Mouse (Mus musculus) left cerebral cortex, postnatal 14 days (tissue): ENCODE data around the gene Man2a2. TPM values are rescaled to one million over a fixed set of nuclear protein-coding genes. Genes with fewer than 3 reads are reported as not detected.

Experiments
- DNase-seq, 2 experiments: peaks; one replicate each; pipeline ENCODE4 v3.0.0; 2021 to 2022; ENCODE audit warnings: low spot score in 2 of 2, mixed read lengths in 1 of 2
- intact Hi-C: fragments of 180-260 bp; cut with DNase I; formaldehyde crosslinking; loops from one replicate; pipeline ENCODE4 v1.15.1; 2025
- total RNA-seq, 2 experiments: library from RNA; stranded (reverse); gene quantifications; 2 replicates each; pipeline ENCODE4 v1.2.3; 2021

The Man2a2 gene
- total RNA-seq, 2 experiments from 2014 or later: 114 to 118 TPM

DNA sequence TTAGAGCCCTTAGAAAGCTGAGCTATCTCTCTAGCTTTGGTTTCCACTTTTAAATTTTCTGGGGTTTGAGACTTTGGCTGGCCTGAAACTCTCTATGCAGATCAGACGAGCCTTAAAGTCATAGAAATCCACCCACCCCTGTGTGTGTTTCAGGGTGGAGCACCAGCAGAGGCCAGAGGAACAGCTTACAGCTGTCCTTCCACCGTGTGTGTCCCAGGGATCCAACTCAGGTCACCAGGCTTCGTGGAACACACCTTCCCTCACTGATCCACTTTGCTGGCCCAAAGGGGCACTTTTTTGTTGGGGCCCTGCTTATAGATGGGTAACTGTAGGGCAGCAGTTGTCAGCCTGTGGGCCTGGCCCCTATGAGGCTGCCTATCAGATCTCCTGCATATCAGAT is 3.1 kb upstream of the Man2a2 start:
- no peak for DNase-seq
- intact Hi-C loops: loop anchor here (10.0 kb wide), 1 partner anchor 229 kb away; no protein-coding TSS in a partner anchor

DNA sequence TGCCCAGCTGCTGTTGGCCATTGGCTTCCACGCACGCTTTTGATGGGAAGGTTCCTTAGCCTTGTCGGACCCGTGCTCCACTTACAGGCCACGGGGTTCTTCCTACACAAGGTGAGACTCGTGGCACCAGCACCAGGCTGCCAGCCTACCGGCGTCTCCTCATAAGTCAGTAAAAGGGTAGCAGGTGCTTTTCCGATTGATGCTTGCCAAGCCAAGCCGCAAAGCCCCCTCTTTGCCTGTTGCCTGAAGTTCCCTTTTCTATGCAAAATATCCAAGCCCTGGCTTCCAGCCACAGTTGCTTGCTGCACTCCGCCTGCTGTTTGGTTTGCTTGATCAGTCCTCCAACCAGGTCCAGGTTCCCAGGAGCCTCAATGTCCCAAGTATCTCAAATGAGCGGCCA is 2.7 kb upstream of the Man2a2 start:
- DNase-seq: no peak
- intact Hi-C loops: loop anchor here (10.0 kb wide), 1 partner anchor 229 kb away; no protein-coding TSS in a partner anchor

DNA sequence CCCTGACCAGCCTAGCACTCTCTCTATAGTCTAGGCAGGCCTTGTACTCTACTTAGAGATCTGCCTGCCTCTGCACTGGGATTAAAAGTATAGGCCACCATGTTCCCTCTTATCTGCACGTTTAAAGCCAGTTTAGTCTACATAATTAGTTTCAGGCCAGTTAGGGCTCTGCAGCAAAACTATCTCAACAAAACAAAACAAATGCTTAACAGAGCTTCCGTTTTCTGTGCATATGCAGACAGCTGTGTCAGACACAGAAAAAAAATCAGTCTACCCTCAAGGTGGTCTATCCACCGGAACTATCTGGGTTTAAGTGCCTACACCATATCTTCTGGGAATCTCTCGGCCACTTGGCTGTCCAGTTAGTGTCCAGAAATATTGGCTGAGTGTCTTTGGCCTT is 2.2 kb upstream of the Man2a2 start:
- DNase-seq: no peak
- intact Hi-C loops: loop anchor here (10.0 kb wide), 1 partner anchor 229 kb away; no protein-coding TSS in a partner anchor

DNA sequence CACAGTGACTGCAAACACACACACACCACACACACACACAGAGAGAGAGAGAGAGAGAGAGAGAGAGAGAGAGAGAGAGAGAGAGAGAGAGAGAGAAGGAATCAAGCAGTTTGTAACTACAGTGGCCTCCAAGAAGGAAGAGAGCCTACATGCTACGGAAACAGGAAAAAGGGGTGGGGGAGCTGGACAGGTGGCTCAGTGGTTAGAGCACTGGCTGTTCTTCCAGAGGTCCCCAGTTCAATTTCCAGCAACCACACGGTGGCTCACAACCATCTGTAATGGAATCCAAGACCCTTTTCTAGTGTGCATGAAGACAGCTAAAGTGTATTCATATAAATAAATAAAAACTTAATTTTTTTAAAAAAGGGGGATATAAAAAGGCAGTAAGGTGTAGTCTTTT is 1.5 kb upstream of the Man2a2 start:
- intact Hi-C loops: loop anchor here (10.0 kb wide), 1 partner anchor 228 kb away; no protein-coding TSS in a partner anchor
- DNase-seq: no peak

DNA sequence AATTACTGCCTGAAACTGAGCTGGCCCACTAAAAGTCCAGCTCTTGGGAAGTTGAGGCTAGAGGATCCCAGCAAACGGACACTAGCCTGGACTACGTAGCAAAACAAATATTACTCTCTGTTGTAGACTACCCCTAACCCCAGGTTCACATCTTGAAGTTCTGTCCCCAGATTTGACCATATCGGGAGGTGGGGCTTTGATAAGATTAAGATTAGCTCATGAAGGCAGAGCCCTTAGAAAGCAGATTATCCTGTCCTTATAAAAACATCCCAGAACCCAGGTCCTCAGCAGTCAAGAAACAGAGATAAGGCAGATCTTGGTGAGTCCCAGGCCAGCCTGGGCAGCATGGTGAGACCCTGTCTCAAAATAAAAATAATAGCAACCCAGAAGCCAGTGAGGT is 991 bp upstream of the Man2a2 start:
- no peak for DNase-seq
- intact Hi-C loops: loop anchor here (10.0 kb wide), 1 partner anchor 227 kb away; no protein-coding TSS in a partner anchor

DNA sequence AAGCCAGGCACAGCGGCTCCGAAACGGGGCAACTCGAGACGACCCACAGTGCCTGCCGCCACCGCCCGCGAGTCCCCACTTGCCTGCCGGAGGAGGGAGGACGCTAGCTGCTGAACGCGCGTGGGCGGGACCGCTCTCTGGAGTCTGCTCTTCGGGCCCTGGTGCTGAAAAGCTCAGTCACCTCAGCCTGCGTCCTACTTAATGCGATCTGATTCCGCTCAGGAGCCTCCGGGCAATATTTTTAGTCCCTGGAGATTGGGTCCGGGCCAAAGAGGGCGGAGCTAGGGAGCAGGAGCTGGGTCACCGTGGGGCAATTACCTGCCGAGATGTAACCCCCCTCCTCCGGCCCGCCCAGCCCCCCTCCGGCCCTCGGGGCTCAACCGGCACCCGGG is 530 bp downstream of the Man2a2 start:
- peak; percentile 84 to 87 for DNase-seq
- intact Hi-C loops: loop anchor here (2.0 to 10.0 kb wide), 2 partner anchors 30 to 226 kb away; partner anchors contain the start of gene Unc45a

DNA sequence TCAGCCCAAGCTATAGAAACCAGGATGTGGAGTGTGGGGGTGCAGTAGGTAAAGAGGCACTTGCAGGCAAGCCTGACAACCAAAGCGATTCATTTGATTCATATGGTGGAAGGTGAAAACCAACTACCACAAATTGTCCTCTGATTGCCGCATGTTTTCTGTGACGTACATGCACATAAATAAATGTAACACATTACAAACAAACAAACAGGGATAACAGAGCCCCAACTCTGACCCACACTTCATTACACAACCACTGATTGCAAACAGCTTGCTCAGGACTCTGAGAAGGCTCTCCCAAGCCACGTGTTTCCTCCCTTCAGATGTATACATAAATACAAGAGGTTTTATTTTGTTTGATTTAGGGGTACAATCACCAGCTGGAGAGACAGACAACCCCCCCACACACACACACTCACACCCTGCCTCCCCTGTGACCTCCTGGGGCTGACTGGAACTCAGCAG is 1.2 kb downstream of the Man2a2 start:
- intact Hi-C loops: loop anchor here (2.0 to 10.0 kb wide), 2 partner anchors 29 to 225 kb away; partner anchors contain the start of gene Unc45a
- no peak for DNase-seq

DNA sequence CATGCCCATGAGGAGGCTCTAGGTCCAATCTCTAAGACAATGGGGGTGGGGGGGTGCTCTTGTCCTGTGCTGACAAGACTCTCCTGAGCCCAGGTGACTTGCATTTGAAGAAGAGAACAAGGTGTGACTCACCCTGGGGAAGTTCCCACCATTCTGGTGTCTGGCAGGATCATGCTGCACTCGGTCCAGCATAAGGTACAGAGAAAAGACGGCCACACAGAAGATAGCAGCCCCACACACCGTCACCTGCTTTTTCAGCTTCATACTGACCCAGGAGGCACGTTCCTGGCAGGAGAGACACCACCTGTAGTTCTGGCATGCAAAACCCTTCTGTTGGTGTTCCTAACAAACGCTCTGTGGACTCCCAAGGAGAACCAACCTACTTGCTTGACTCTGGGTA is 1.7 kb downstream of the Man2a2 start:
- no peak for DNase-seq
- intact Hi-C loops: no loop called here

DNA sequence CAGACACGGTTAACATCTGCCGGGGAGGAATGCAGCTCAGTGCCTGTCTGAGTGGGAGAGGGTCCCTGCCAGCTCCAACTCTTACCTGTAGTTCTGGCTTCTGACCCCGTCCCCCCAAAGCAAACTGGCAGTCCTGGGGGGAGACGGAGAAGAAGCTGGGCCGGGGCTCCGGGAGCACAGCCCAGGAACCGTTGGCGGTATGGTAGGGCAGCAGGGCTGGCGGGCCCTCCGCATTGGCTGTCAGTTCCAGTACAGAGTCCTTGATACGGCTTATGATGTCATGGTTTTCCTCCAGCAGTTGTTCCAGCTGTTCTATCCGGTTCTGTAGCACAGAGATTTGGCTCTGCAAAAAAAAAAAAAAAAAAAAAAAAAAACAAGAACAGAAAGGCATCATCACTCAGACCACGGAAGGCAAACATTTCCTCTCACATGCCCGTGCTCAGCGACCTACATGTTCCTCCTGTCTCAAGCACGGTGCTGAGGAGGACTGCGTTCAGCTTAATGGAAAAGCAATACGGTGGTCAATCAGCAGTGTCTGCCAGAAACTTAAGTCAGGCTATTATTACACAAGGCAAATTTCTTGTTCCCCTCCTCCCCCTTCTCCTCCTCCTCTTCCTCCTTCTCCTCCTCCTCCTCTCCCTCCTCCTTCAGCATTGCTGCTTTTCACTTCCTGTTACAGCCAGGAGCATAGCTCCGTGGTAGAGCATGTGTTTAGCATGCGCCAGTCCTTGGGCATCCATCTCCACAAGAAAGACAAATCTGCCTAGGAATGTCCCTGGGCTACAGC is 2.3 kb downstream of the Man2a2 start:
- intact Hi-C loops: no loop called here
- no peak for DNase-seq

DNA sequence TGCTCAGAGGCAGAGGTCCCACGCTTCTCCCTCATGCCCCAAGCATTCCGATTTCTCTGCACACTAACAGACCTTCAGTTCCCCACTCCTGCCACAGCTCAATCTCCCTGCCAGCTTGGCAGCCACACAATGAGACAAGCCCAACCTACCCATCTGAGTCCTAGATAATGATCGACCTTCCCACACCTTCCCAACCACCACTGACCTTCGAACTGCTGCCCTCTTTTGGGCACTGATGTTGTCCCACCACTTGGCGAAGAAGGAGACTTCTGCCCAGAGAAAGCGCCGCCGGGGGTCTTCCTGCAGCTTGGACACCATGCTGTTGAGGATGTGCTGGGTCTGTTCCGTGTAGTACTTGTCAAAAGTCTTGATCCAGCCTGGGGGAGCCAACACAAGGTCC is 3.2 kb downstream of the Man2a2 start:
- intact Hi-C loops: no loop called here
- DNase-seq: no peak

DNA sequence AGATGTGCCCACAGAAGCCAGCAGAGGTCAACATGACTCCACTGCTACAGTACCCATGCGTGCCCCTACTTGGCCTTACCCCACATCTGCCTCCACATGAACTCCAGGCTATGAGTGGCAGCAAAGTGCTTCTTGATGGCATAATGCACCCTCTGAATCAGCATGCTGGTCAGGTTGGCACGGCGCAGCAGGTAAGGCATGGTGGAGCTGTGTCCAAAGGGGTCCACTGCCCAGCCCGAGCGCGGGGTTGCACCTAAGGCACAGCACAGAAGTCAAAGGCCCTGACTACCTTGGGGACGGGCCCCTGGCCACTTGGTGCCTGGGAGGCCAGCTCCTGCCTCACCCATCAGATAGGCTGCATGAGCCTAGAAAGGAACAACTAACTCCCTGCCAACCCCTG is 3.9 kb downstream of the Man2a2 start:
- no peak for DNase-seq
- intact Hi-C loops: no loop called here

DNA sequence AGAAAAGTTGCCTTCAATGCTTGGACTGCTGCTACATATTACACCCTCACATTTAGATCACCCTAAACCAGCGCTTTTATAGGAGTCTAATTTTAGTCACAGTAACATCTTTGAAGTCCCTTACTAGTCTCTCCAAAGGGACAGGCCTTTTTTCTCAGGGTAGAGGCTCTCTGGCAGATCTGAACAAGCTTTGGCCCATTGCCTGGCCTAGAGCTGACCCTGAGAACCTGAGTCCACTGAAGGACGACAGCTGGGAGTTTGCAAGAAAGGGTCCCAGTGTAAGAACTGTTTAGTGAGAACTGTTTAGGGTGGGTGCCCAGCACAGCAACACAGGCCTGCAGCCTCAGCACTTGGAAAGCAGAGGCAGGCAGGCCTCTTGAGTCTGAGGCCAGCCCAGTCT is 5.4 kb downstream of the Man2a2 start:
- DNase-seq: no peak
- intact Hi-C loops: no loop called here

DNA sequence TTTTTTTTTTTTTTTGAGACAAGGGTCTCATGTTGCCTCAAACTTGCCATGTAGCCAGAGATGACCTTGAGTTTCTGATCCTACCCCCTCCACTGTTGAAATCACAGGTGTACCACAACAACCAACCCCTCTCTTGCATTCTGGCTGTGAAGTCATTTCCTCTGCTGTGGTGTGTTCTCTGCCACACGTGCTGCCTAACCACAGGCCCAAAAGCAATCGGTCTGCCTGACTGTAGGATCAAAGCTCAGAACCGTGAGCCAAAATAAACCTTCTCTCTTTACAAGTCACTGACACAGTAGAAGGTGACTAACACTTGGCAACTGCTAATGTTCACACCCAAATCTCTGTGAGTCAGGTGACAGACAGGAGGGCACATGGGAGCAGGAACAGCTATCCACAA is 10.7 kb downstream of the Man2a2 start:
- no peak for DNase-seq
- intact Hi-C loops: no loop called here

DNA sequence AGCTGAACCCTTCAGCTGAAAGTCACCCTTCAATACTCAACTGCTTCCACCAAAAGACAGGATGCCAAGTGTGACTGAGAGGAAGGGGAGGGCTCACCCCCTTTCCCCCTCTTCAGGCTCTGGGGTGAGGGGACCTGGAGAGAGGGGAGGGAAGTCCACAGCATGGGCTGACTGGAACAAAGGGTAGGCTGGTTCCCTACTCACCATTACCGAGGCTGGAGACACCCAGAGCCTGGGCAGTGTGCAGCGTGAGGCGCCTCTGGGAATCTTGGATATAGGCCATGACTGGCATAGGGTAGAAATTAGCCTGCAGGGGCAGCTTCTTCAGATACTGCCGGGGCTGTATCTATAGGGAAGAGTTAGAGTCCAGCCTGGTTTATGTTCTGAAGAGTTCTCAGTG is 13.1 kb downstream of the Man2a2 start:
- intact Hi-C loops: no loop called here
- DNase-seq: no peak

DNA sequence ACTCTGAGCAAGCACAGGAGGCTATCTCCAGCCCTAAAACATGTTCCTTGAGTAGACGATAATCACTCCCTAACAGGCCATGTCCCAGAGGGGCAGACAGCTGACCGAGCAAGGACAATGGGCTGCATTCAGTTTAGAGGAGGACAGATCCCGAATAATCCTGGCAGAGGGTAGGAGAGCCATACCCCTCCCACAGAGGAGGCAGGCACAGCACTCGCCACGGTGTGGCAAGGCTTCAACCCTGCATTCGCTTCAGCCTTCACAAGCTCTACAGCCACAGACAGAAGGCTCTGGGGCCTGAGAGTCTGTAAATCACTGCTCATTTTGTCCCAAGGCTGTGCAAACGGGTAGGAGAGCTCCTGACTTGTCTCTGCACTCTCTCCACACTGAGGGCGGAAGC is 14.0 kb downstream of the Man2a2 start:
- intact Hi-C loops: no loop called here
- DNase-seq: peak in 1 of 2 experiments; percentile 53

DNA sequence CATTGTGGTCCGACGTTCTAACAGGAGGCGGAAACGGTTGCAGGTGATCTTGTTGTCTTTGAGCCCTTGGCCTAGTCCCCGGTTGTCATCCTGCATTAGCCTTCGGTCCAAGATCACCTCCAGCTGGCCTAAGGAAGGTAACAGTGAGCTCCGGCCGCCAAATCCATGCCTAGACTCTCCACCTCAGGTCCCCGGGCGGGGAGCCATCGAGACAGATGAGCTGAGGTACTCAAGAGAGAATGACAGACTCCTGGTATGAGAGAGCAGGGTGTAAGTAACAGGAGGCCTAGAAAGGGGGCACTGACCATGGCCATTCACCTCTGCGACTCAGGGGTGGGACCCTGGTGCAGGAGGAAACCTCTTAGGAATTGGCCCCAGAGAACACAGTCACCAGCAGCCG is 14.8 kb downstream of the Man2a2 start:
- intact Hi-C loops: no loop called here
- no peak for DNase-seq

DNA sequence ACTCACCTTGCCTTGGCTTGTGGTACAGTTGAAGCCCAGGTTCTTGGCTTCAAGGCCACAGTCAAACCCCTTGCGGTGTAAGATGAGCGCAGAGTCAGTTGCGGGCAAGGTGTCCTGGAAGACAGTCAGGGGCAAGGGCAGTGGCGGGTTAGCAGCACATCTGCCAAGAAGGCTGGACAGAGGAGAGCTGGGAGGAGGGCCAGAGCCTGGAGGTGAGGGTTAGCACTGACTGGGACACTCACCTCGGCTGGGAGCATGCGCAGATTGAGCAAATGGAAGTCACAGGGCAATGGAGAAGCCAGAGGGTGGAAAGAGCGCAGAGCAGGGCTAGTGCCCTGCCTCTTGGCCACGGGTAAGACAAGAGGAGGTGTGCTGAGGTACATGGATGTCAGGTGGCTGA is 18.3 kb downstream of the Man2a2 start:
- DNase-seq: no peak

DNA sequence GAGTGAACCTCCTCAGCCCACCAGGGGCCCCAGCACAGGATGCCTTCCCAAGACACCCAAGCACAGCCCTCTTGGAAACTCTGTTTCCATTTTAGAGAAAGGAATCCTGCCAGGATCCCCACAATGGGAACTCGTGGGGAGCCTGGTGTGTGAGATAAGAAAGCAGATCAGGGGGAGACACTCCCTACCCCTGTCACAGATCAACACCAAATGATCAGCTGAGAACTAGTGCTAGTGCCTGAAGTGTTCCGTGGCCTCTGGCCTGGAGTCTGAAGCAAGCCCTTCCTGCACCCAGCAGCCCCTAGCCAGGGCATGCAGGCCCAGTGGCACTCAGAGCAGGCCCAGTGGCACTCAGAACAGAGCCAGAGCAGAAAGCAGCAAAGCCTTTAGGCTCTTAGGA is 20.4 kb downstream of the Man2a2 start:
- intact Hi-C loops: no loop called here

More for the DNA sequence above, 18.3 kb downstream of the Man2a2 start:
- intact Hi-C loops: no loop called here

DNA sequence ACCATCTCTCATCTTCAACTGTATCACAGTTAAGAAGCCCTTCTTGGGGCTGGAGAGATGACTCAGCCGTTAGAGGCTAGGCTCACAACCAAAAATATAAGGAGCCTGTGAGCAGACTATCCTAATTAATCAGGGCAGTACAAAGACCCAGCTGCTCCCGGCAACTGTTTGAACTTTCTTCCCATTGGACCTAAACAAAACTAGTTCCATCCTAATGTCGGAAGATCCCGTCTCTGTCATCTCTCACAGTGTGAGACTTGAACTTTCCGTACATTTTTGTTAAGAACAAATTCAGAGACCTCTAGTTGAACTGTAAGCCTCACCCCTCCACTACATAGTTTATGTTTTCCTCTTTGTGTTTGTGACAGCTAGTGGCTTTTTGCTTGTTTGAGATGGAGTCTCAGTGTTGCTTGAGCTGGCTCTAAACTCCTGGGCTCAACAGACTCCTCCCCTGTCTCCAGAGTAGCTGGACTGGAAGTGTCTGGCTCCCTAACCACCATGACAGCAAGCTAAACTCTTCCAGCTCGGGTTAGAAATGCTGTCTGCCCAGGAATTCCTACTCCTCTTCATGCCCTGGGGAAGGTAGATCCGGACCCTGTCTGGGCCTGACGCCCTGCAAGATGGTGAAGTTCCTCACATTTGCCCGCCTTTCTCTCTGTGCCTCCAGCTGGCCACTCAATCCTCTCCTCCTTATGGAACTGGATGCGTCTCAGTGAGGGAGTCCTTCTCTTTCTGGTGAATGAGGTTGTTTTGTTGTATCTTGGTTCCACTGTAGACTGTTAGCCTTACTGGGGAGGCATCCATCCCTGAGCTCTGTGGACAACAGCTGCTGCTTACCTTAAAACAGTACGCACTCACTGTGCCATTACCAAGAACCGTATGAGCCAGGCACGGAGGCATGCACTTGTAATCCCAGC is 23.2 kb downstream of the Man2a2 start:
- intact Hi-C loops: no loop called here

More for the DNA sequence above, 20.4 kb downstream of the Man2a2 start:
- no peak for DNase-seq

DNA sequence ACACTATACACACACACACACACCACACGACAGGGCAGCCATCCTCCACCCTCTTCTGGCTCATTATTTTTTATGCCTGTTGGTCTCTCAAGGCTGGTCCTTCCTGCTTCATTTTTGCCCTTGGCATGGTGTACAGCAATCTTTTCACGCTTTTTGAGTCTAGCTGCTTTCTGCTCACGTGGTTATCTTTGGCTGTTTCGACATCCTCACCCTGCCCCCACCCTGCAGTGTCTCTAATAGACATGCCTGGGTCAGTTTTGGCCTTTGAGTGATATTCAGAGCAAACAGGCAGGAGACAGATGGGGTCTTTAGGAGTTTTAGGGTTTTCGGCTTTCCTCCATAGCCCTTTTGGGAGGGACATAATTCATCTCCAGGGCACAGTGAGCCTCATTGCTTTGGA is 24.3 kb downstream of the Man2a2 start:
- DNase-seq: no peak
- intact Hi-C loops: no loop called here

More for the DNA sequence above, 23.2 kb downstream of the Man2a2 start:
- DNase-seq: no peak
